Mouse (Mus musculus) intestine, embryonic 15.5 days (tissue): ENCODE measurements around the gene Adap1. TPM values are rescaled to one million over a fixed set of nuclear protein-coding genes. Genes with fewer than 3 reads are reported as not detected.

Experiments
- ATAC-seq: fragments of 200-750 bp; cut with Nextera tagmentation; 2 replicates; pipeline ENCODE4 v1.8.0; 2017; ENCODE audit warnings: moderate TSS enrichment, moderate library complexity
- H3K27ac ChIP-seq: fragments of 300-500 bp; sonication (generic); 2 replicates; pipeline ENCODE4 v1.5.1; 2015; ENCODE audit warnings: mild to moderate bottlenecking, inconsistent platforms
- H3K27me3 ChIP-seq: fragments of 300-500 bp; sonication (generic); replicated peaks from 2 replicates; pipeline ENCODE4 v1.6.1; 2015; ENCODE audit warnings: inconsistent platforms
- H3K36me3 ChIP-seq: fragments of 300-500 bp; sonication (generic); 2 replicates; pipeline ENCODE4 v1.6.1; 2015; ENCODE audit warnings: inconsistent platforms
- H3K4me1 ChIP-seq: fragments of 300-500 bp; sonication (generic); replicated peaks from 2 replicates; pipeline ENCODE4 v1.6.1; 2015; ENCODE audit warnings: inconsistent platforms
- H3K4me2 ChIP-seq: fragments of 300-500 bp; sonication (generic); replicated peaks from 2 replicates; pipeline ENCODE4 v1.6.1; 2015; ENCODE audit warnings: mild to moderate bottlenecking, inconsistent platforms
- H3K4me3 ChIP-seq: fragments of 300-500 bp; sonication (generic); replicated peaks from 2 replicates; pipeline ENCODE4 v1.5.1; 2015; ENCODE audit warnings: inconsistent platforms
- H3K9ac ChIP-seq: fragments of 300-500 bp; sonication (generic); 2 replicates; pipeline ENCODE4 v1.6.1; 2015; ENCODE audit warnings: inconsistent platforms
- H3K9me3 ChIP-seq: fragments of 300-500 bp; sonication (generic); 2 replicates; pipeline ENCODE4 v1.6.1; 2016; ENCODE audit warnings: inconsistent platforms
- WGBS: fragments of 180-500 bp; shearing (Covaris S2); methylation state at CpG from one replicate; pipeline ENCODE4 v1.1.7; 2015; 5-methylcytosine and 5-hydroxymethylcytosine counted together
- polyA plus RNA-seq: library from polyadenylated mRNA; unstranded; fragments of >200 nt; fragmentation: Nextera tagmentation; extraction: Ambion mirVana; gene quantifications from 2 replicates; pipeline ENCODE4 v1.2.1, GENCODE M21; 2015

Gene Adap1
- polyA plus RNA-seq, 1 experiment from 2014 or later = 20.5 TPM

DNA sequence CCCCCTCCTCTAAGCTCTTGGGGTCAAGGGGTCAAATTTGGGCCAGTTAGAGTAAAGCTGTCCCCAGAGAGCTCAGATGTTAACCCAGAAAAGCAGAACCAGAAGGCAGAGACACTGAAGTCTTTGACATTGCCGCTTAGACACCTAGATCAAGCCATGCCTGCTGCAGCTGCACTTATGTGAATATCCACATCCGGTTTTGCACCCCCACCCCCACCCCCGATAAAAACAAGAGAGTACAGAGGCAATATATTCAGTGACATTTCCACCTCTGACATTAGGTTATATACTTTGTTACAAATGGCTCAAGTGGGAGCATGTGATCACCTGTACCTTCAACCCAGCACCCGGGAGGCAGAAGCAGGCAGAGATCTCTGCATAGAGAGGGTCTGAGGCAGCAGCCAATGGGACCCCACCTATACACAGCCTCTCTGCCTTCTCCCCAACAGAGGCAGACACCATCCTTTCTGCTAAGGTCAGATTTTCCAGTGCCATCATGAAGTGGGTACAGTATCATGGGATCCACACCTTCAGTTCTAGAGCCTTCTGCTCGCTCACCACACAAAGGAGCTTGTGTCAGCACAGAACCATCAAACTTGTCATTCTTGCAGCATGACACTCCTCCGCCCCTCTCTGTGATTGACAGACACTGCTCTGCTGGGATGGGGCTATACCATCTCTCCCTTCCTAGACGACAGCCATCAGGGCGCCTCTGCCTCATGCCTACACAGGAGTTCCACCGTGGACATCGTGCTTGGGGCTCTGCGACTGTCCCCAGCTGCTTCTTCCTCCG lies 34.8 kb downstream of the Adap1 start:
- H3K27me3 ChIP-seq = no peaks in the 10 kb centered on the region
- 84% methylated on average over 12 of the region's 12 CpGs for WGBS
- no peak overlapping the region for H3K9ac ChIP-seq
- no peak overlapping the region for H3K4me2 ChIP-seq
- peaks cover 16% of the 10 kb centered on the region for H3K4me1 ChIP-seq
- no peak overlapping the region for H3K27ac ChIP-seq
- H3K9me3 ChIP-seq = no peaks in the 10 kb centered on the region
- H3K36me3 ChIP-seq = no peaks in the 10 kb centered on the region
- H3K4me3 ChIP-seq = no peak overlapping the region
- ATAC-seq = no peak

DNA sequence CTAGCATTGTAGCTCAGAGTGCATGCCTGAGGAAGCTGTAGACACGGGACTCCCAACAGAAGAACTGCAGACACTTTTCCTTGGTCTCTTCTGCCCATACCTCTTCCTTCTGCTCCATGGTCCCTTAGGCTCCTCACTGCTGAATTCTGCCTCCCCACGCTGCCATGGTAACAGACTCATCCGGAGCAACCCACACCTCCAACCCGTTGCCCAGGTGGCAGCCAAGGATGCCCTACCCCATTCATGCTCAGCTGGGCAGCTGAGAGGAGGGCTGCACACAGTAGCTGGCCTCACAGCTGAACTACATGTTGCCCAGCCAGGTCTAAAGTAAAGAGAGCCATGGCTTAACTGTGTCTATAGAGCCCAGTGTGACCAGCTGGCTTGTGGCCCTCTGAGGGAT lies 36.8 kb downstream of the Adap1 start:
- Histone ChIP-seq H3K27me3 (no peaks in the 10 kb centered on the region), H3K9me3 (no peaks in the 10 kb centered on the region), H3K36me3 (no peaks in the 10 kb centered on the region), H3K9ac (no peak overlapping the region), H3K4me2 (no peak overlapping the region), H3K4me1 (peaks cover 26% of the 10 kb centered on the region), H3K4me3 (no peak overlapping the region), H3K27ac (no peak overlapping the region)
- WGBS = 79% methylated on average over 4 of the region's 4 CpGs
- no peak for ATAC-seq

DNA sequence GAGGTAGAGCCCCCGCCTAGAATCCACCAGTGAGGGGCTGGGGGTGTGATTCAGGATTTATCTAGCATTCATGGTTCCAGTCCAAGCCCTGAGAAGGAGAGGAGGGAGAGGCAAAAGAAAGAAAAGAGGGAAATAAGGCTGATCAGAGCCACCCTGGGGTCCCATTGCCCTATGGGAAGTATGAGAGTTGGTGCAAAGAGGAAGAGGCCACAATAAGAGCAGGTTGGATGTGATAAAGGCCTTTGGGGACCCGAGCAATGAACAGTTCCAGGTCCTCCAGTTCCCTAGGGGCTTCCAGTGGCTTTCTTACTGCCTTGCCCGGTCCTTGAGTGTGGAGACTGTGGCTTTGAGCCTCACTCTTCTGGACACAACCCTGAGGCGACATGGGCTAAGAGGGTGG lies 37.6 kb downstream of the Adap1 start:
- WGBS = 94% methylated on average over 4 of the region's 4 CpGs
- H3K4me1 ChIP-seq = peaks cover 26% of the 10 kb centered on the region
- H3K9ac ChIP-seq = no peak overlapping the region
- H3K27me3 ChIP-seq = no peaks in the 10 kb centered on the region
- H3K36me3 ChIP-seq = no peaks in the 10 kb centered on the region
- no peak overlapping the region for H3K4me2 ChIP-seq
- no peak for ATAC-seq
- no peaks in the 10 kb centered on the region for H3K9me3 ChIP-seq
- H3K4me3 ChIP-seq = no peak overlapping the region
- no peak overlapping the region for H3K27ac ChIP-seq

DNA sequence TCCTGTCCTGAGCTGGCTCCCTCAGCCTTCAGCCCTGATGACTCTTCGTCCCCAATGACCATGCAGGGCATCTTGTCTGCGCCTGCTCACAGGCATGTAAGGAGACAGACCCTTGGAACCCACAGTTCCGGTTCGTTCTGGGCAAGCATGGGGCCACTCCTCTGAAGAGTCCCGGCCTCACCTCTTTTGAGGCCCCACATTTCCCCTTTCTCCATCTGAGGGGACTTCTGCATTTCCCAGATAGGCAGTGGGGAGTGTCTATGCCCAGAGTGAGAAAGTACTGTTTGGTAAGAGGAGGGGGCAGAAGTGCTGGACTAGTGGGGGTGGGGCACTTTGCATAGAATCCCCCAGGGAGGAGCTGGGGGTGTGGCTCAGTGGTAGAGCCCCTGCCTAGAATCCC lies 38.3 kb downstream of the Adap1 start:
- no peak overlapping the region for H3K4me3 ChIP-seq
- H3K9ac ChIP-seq = no peak overlapping the region
- H3K4me1 ChIP-seq = peaks cover 30% of the 10 kb centered on the region
- WGBS = 64% methylated on average over 5 of the region's 5 CpGs
- H3K27ac ChIP-seq = peak overlapping the region; percentile 72
- peak; percentile 48; the same call in 1 of the 2 replicates for ATAC-seq
- no peak overlapping the region for H3K4me2 ChIP-seq
- no peaks in the 10 kb centered on the region for H3K9me3 ChIP-seq
- H3K36me3 ChIP-seq = no peaks in the 10 kb centered on the region
- no peaks in the 10 kb centered on the region for H3K27me3 ChIP-seq

DNA sequence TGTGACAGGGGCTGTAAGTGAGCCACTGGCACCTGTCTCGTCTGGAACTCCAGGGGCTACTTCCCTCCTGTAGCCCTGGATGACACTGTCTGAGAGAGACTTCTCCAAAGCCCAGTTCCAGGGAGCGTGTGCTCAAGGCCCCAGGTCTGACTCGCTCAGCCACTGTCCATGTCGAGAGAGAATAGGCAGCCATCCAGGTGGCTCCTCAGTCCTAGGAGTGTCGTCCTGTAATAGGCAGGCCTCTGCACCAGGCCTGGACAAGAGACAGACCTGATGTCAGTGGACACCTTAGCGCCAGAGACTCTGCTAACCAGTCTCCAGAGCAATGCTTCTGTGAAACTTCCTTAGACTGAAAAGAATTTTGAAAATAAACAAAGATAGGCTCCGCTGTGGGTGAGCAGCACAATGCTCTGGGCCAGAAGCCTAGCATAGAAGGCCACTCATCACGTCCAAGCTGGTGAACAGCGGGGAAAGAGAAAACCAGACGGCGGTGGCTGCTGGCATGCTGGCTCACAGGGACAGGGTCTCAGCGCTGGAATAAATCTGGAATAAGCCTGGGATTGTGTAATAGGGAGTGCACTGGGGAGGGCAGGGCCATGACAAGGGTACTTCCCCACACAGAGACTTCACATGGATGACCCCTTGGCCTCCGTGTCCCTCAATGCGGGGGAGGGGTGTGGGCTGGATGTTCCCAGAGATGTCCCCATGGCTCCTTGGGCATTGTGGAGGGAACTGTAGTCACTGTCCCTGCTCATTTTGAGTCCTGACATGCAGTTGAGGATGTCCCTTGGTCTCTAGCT lies 39.1 kb downstream of the Adap1 start:
- no peaks in the 10 kb centered on the region for H3K27me3 ChIP-seq
- H3K9me3 ChIP-seq = no peaks in the 10 kb centered on the region
- H3K27ac ChIP-seq = peak overlapping the region; percentile 72
- WGBS = 33% methylated on average over 14 of the region's 14 CpGs
- ATAC-seq = peak; percentile 22; the same call in 1 of the 2 replicates
- peaks cover 33% of the 10 kb centered on the region for H3K4me1 ChIP-seq
- H3K9ac ChIP-seq = peak overlapping the region; percentile 8; the same call in 1 of the 2 replicates
- no peak overlapping the region; the same call in 1 of the 2 replicates for H3K4me2 ChIP-seq
- H3K36me3 ChIP-seq = no peaks in the 10 kb centered on the region
- H3K4me3 ChIP-seq = no peak overlapping the region

DNA sequence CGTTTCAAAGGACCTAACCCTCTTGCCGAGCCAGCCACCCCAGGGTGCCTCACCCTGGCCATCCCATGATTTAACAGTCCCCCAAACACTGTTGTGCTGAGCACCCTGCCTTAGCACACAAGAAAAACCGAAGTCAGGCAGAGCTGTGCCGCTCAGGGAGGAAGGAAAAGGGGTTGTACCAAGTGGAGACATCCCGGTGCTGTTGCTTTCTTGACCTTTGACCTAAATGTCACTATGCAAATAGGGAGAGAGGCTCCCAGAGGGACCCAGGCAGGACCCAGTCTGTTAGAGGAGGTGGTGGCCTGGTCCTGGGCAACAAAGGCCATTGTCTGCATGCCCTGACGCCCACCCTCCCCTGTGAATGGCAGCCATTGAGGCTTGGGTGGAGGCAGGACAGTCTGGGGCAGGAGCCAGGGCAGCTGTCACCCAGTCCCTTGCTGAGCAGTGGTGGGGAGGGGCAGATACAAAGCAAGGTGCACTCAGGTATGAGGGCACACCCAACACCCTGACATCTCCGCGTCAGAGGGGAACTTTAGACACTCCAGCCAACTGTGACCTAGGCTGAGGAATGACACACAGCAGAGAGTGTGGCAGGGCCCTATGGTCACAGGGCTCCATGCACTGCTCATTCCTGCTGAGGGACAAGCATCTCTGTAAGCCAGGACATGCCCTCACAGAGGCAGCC lies 39.9 kb downstream of the Adap1 start:
- 46% methylated on average over 8 of the region's 8 CpGs for WGBS
- peaks cover 33% of the 10 kb centered on the region for H3K4me1 ChIP-seq
- no peaks in the 10 kb centered on the region for H3K27me3 ChIP-seq
- H3K36me3 ChIP-seq = no peaks in the 10 kb centered on the region
- H3K27ac ChIP-seq = peak overlapping the region; percentile 72
- no peak overlapping the region for H3K4me3 ChIP-seq
- peak overlapping the region; percentile 8; the same call in 1 of the 2 replicates for H3K9ac ChIP-seq
- H3K4me2 ChIP-seq = peak overlapping the region; percentile 4; the same call in 1 of the 2 replicates
- H3K9me3 ChIP-seq = no peaks in the 10 kb centered on the region
- peak; percentile 59 for ATAC-seq

DNA sequence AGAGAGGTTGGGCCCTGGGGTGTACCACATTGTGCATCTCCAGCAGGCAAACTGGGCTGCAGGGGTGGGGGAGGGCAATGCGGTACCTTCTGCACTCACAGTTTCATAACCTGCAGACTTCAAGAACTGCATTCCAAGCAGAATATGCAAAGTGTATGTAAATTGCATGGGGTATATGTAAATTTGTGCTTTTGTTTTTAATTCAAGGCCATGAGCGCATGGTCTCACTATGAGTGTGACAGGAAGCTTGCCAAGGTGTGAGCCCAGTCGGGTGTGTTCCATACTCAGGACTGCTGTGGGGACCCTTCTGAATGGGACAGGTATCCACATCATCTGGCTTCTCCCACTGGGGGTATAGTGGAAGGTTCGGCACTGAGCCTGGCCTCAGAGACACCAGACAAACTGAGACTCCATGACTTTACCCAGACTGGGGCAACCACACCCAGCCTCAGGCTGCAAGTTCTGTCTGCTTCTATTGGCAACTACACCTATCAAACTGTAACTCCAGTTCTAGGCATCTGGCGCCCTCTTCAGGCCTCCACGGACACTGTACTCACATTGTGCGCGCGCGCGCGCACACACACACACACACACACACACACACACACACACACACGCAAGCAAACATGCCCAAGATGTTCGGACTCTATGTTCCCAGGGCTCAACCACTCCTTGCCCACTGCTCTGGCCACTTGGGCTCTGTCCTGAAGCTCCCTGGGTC lies 41.8 kb downstream of the Adap1 start:
- Histone ChIP-seq H3K9ac (no peak overlapping the region), H3K4me3 (no peak overlapping the region), H3K27me3 (no peaks in the 10 kb centered on the region), H3K9me3 (no peaks in the 10 kb centered on the region), H3K4me2 (no peak overlapping the region), H3K27ac (no peak overlapping the region), H3K4me1 (peaks cover 33% of the 10 kb centered on the region), H3K36me3 (no peaks in the 10 kb centered on the region)
- 93% methylated on average over 14 of the region's 14 CpGs for WGBS
- no peak for ATAC-seq

DNA sequence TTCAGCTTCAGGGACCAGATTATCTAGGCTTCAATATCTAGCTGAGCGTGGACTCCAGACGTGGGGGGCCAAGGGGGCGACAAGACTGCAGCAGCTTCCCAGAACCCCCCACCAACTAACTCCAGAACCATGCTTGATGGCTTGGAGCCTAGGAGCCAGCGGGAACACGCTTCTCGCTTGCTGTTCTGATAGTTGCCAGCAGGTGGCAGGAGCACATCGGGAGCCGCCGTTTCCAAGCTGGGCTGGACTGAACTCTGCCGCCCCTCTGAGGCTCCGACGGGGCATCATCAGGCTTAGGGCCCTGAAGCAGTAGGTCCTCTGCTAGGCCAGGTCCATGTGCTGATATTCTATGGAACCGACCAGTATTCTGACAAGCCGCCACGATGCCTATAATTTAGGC lies 43.2 kb downstream of the Adap1 start:
- Histone ChIP-seq H3K4me3 (no peak overlapping the region), H3K27ac (0 out of 2 replicates have a peak overlapping the region, but pooled peaks have one; percentile 13), H3K36me3 (no peaks in the 10 kb centered on the region), H3K27me3 (no peaks in the 10 kb centered on the region), H3K4me2 (no peak overlapping the region), H3K4me1 (peaks cover 32% of the 10 kb centered on the region), H3K9ac (no peak overlapping the region), H3K9me3 (no peaks in the 10 kb centered on the region)
- peak; percentile 58 for ATAC-seq
- 7% methylated on average over 15 of the region's 15 CpGs for WGBS

DNA sequence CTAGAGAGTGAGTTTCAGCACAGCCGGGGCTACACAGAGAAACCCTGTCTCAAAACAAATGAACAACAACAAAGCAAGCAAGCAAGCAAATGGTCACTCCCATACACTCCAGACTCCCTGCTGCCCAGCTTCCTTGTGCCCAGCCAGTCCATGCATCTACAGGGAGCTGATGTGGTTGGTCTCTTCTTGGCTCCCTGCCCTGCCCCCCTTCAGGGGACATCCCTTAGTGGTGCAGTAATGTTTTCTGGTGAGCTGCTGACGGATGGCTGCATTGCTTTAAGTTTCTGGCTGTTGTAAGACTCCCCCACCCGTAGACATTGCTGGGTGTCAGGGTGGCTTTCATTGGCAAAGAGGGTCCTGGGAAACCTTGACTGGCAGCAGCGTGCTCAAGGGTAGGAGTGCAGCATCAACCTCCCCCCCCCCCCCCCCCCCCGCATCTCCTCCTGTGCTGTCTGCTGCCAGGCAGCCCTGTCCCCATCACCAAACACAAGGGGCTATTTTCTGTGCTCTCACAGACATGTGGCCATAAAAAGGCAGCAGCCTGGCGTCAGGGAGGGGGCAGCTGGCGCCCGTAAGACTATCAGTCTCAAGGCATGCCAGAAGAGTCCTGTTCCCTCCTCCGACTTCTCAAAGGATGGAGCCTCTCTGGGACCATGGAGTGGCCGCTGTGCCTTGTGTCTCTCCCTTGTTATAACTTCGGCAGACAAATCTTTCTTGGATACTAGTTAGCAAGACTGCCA lies 43.9 kb downstream of the Adap1 start:
- 0 out of 2 replicates have a peak overlapping the region, but pooled peaks have one; percentile 13 for H3K27ac ChIP-seq
- H3K4me2 ChIP-seq = no peak overlapping the region
- H3K9ac ChIP-seq = no peak overlapping the region
- H3K9me3 ChIP-seq = no peaks in the 10 kb centered on the region
- no peak for ATAC-seq
- H3K4me1 ChIP-seq = peaks cover 25% of the 10 kb centered on the region
- no peaks in the 10 kb centered on the region for H3K36me3 ChIP-seq
- no peaks in the 10 kb centered on the region for H3K27me3 ChIP-seq
- no peak overlapping the region for H3K4me3 ChIP-seq
- WGBS = 45% methylated on average over 10 of the region's 11 CpGs

DNA sequence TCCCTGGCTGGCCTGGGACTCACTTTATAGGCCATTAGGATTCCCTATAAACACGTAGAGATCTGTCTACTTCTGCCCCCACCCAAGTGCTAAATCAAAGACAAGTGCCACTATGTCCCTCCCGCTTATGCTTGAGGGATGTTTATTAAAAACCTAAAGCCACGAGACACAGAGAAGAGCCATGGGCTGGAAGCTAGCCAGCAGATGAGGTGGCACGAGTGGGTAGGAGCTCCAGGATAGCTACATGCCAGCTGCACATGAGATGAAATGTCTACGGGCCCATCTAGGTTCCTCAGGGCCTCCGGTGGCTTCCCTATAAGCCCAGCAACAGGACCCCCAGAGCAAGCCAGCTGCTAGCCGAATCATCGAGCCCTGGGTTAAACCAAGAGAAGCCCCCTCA lies 48.1 kb downstream of the Adap1 start:
- Histone ChIP-seq H3K27ac (no peak overlapping the region), H3K27me3 (no peaks in the 10 kb centered on the region), H3K4me1 (0 out of 2 replicates have a peak, but pooled peaks cover 3% of the 10 kb centered on the region), H3K36me3 (no peaks in the 10 kb centered on the region), H3K4me2 (no peak overlapping the region), H3K4me3 (no peak overlapping the region), H3K9ac (no peak overlapping the region), H3K9me3 (no peaks in the 10 kb centered on the region)
- 68% methylated on average over 8 of the region's 8 CpGs for WGBS
- no peak for ATAC-seq

DNA sequence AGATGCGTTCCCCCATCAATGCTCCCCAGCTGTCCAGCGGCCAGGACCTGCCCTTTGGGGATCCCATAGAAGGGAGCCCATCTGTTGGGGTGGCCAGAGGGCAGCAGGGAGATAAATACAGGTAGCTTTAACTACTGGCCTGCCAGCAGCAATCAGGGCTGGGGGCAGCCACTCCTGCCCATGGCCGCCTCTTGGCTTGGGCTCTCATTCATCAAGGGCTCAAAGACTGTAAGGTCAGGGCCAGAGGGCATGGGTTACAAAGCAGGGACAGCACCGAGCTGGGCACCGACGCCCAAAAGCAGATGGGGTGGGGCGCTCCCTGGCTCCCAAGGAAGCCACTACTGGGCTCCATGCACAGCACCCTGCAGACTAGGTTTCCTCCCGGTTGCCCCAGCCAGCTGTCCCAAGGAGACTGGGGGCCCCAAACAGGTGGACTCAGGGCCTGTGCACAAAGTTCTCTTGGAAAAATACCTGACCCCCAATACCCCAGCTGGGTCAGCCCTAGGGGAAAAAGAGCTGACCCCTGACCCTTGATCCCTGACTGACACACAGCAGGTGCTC lies 53.3 kb downstream of the Adap1 start:
- no peaks in the 10 kb centered on the region for H3K27me3 ChIP-seq
- no peak overlapping the region for H3K9ac ChIP-seq
- H3K4me2 ChIP-seq = no peak overlapping the region
- no peaks in the 10 kb centered on the region for H3K9me3 ChIP-seq
- ATAC-seq = no peak
- peaks cover 6% of the 10 kb centered on the region; the same call in 1 of the 2 replicates for H3K4me1 ChIP-seq
- no peak overlapping the region for H3K4me3 ChIP-seq
- WGBS = 51% methylated on average over 8 of the region's 8 CpGs
- H3K27ac ChIP-seq = no peak overlapping the region
- peaks cover 20% of the 10 kb centered on the region for H3K36me3 ChIP-seq
